Mouse (Mus musculus) MEL (cell line): Measurements from ENCODE around the gene Slc44a1.

ENCODE experiments used
- CTCF ChIP-seq, 3 experiments: IDR thresholded peaks in 2 of 3; conservative IDR thresholded peaks in 1 of 3; 2 replicates each; pipeline ENCODE4 v1.5.1; 2011 to 2012; ENCODE audit warnings: low read length in 3 of 3, low read depth in 2 of 3, mild to moderate bottlenecking in 2 of 3, improper control_type of control experiment in 1 of 3, inconsistent platforms in 1 of 3, mixed read lengths in 1 of 3, moderate library complexity in 1 of 3; ENCODE audit not compliant: control insufficient read depth in 1 of 3, insufficient read depth in 1 of 3, poor library complexity in 1 of 3, severe bottlenecking in 1 of 3
- E2F4 ChIP-seq: IDR thresholded peaks from 2 replicates; pipeline ENCODE4 v1.6.1; 2011; ENCODE audit warnings: low read depth, low read length, improper control_type of control experiment, borderline replicate concordance
- ELF1 ChIP-seq: IDR thresholded peaks from 2 replicates; pipeline ENCODE4 v1.6.1; 2014; ENCODE audit warnings: low read depth, mild to moderate bottlenecking, inconsistent platforms, low read length, improper control_type of control experiment, moderate library complexity
- EP300 ChIP-seq, 2 experiments: IDR thresholded peaks; 2 replicates each; pipeline ENCODE4 v1.6.1; 2011; ENCODE audit warnings: improper control_type of control experiment in 2 of 2, low read length in 2 of 2, low read depth in 1 of 2, mild to moderate bottlenecking in 1 of 2
- GATA1 ChIP-seq: IDR thresholded peaks from 2 replicates; pipeline ENCODE4 v1.6.1; 2011; ENCODE audit warnings: low read depth, low read length, improper control_type of control experiment
- POLR2A ChIP-seq, 2 experiments: IDR thresholded peaks; 2 replicates each; pipeline ENCODE4 v1.6.1; 2011 to 2012; ENCODE audit warnings: low read length in 2 of 2, mild to moderate bottlenecking in 2 of 2, control low read depth in 1 of 2, improper control_type of control experiment in 1 of 2, low read depth in 1 of 2, moderate library complexity in 1 of 2; ENCODE audit not compliant: control insufficient read depth in 1 of 2, insufficient read depth in 1 of 2, poor library complexity in 1 of 2
- POLR2AphosphoS2 ChIP-seq: IDR thresholded peaks from 2 replicates; pipeline ENCODE4 v1.6.1; 2011; ENCODE audit warnings: low read length, improper control_type of control experiment
- POLR2AphosphoS5 ChIP-seq: IDR thresholded peaks from 2 replicates; pipeline ENCODE4 v1.6.1; 2012; ENCODE audit warnings: low read depth, borderline replicate concordance, mild to moderate bottlenecking, inconsistent platforms, low read length, moderate library complexity, mixed read lengths
- RCOR1 ChIP-seq: IDR thresholded peaks from 2 replicates; pipeline ENCODE4 v1.6.1; 2012; ENCODE audit warnings: low read depth, mild to moderate bottlenecking, inconsistent platforms, low read length, improper control_type of control experiment
- TAL1 ChIP-seq: IDR thresholded peaks from 2 replicates; pipeline ENCODE4 v1.6.1; 2012; ENCODE audit warnings: mild to moderate bottlenecking, inconsistent platforms, low read length, moderate library complexity, mixed read lengths
- TCF12 ChIP-seq: IDR thresholded peaks from 2 replicates; pipeline ENCODE4 v1.6.1; 2014; ENCODE audit warnings: low read depth, mild to moderate bottlenecking, inconsistent platforms, low read length, improper control_type of control experiment, moderate library complexity
- USF1 ChIP-seq: IDR thresholded peaks from 2 replicates; pipeline ENCODE4 v1.6.1; 2014; ENCODE audit warnings: low read depth, mild to moderate bottlenecking, inconsistent platforms, low read length, improper control_type of control experiment, moderate library complexity
- ZC3H11A ChIP-seq: IDR thresholded peaks from 2 replicates; pipeline ENCODE4 v1.6.1; 2012; ENCODE audit warnings: low read depth, mild to moderate bottlenecking, inconsistent platforms, low read length, improper control_type of control experiment
- ZMIZ1 ChIP-seq: IDR thresholded peaks from 2 replicates; pipeline ENCODE4 v1.6.1; 2012; ENCODE audit warnings: low read depth, mild to moderate bottlenecking, inconsistent platforms, low read length, improper control_type of control experiment, moderate library complexity

- TF ChIP-seq USF1 (no peak), POLR2A (IDR thresholded peaks at IDR 0.05; ENCODE audit: control insufficient read depth in 1 of 2, insufficient read depth in 1 of 2, low read depth in 1 of 2, low read length in 2 of 2, poor library complexity in 1 of 2) (no peak), GATA1 (no peak), RCOR1 (no peak), E2F4 (no peak), TCF12 (no peak), TAL1 (no peak), CTCF (IDR thresholded peaks at IDR 0.05 in 2 of 3, conservative IDR thresholded peaks at IDR 0.05 in 1 of 3; ENCODE audit: control insufficient read depth in 1 of 3, insufficient read depth in 1 of 3, low read depth in 2 of 3, low read length in 3 of 3, poor library complexity in 1 of 3, severe bottlenecking in 1 of 3) (peak in 1 of 3 experiments; percentile 24; a peak in 2 of 6 replicates), POLR2AphosphoS5 (no peak), EP300 (IDR thresholded peaks at IDR 0.05; ENCODE audit: low read depth in 1 of 2, low read length in 2 of 2) (no peak), POLR2AphosphoS2 (no peak), ZMIZ1 (no peak), ZC3H11A (no peak), ELF1 (no peak)
Observed at GRCm38 (mm10) chr4:53549375-53549774, 109.2 kb downstream of the Slc44a1 start.
